Mouse (Mus musculus): ENCODE measurements at regions not wholly inside any gene's neighbourhood (a gene's known extent, or its start where the extent isn't known, plus 50 kb on each side); places are given as distances from the start of the nearest gene placed in this dataset.
A peak's percentile ranks its signal among the peaks of the same experiment; 100 is the strongest.

DNA sequence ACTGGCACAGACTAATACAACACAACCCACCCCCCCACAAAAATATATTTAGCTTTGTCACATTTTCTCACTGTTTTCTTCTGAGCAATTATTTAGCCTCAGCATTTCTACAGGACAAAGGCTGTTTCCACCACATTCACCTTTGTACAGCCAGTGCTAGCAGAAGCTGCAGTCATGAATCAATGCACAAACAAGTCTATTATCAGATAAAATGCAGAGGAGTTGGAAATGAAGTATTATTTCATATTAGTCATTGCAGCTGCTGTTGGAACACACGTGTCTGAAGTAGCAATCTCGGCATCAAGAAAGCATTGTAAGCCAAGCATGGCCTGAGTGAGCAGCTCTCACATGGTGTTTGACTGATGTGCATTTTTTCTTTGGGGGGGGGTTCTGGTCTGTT lies 212.9 kb downstream of the Emp1 start:
- ATAC-seq = no peak
- H3K4me3 ChIP-seq (replicated peaks; ENCODE audit: low read length) = no peak overlapping the region
- H3K9ac ChIP-seq (replicated peaks; ENCODE audit: low read depth, low read length) = no peak overlapping the region
- H3K9me3 ChIP-seq (ENCODE audit: control insufficient read depth, low read length) = no peaks in the 10 kb centered on the region
- H3K4me2 ChIP-seq (ENCODE audit: low read length) = no peak overlapping the region
- H3K4me1 ChIP-seq (replicated peaks; ENCODE audit: control insufficient read depth, insufficient read depth, low read length) = no peaks in the 10 kb centered on the region; the same call in 1 of the 2 replicates
- H3K27me3 ChIP-seq (replicated peaks; ENCODE audit: control insufficient read depth, insufficient read depth, low read length) = no peaks in the 10 kb centered on the region
- no peak overlapping the region for H3K27ac ChIP-seq (ENCODE audit: low read length)
- WGBS = 82% methylated on average over 2 of the region's 2 CpGs
- no peaks in the 10 kb centered on the region for H3K36me3 ChIP-seq (ENCODE audit: control insufficient read depth, insufficient read depth)

GRCm38 (mm10) chr6:135578728-135579127 lies 216.4 kb downstream of the Emp1 start:
- no peak for ATAC-seq
- Histone ChIP-seq H3K4me2 (ENCODE audit: low read length) (no peak overlapping the region), H3K27ac (ENCODE audit: low read length) (no peak overlapping the region), H3K4me1 (replicated peaks; ENCODE audit: control insufficient read depth, insufficient read depth, low read length) (no peaks in the 10 kb centered on the region; the same call in 1 of the 2 replicates), H3K36me3 (ENCODE audit: control insufficient read depth, insufficient read depth) (no peaks in the 10 kb centered on the region), H3K9ac (replicated peaks; ENCODE audit: low read depth, low read length) (no peak overlapping the region), H3K9me3 (ENCODE audit: control insufficient read depth, low read length) (no peaks in the 10 kb centered on the region), H3K27me3 (replicated peaks; ENCODE audit: control insufficient read depth, insufficient read depth, low read length) (no peaks in the 10 kb centered on the region), H3K4me3 (replicated peaks; ENCODE audit: low read length) (no peak overlapping the region)
- WGBS = 55% methylated on average over 8 of the region's 8 CpGs

DNA sequence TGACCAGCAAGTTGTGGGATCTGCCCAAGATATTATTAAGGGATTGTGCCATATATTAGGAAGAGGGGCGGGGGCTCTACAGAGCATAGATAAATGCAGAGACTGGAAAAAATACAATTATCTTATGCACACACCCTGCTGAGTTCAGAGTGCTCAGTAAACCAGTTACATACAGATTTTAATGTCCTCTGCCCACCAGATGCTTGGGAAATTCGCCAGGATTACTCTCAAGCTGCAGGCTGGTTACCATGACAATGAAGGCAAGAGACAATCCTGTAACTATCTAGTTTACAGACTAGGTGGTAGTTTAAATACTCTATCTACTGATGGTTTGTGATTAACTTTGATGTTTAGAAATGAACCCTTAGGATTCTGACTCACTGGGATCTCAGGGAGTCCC lies 220.2 kb downstream of the Emp1 start:
- no peaks in the 10 kb centered on the region for H3K27me3 ChIP-seq (replicated peaks; ENCODE audit: control insufficient read depth, insufficient read depth, low read length)
- H3K36me3 ChIP-seq (ENCODE audit: control insufficient read depth, insufficient read depth) = no peaks in the 10 kb centered on the region
- no peak overlapping the region for H3K27ac ChIP-seq (ENCODE audit: low read length)
- H3K4me3 ChIP-seq (replicated peaks; ENCODE audit: low read length) = no peak overlapping the region
- no peak overlapping the region for H3K9ac ChIP-seq (replicated peaks; ENCODE audit: low read depth, low read length)
- ATAC-seq = peak; percentile 26; the same call in 1 of the 2 replicates
- no peaks in the 10 kb centered on the region for H3K9me3 ChIP-seq (ENCODE audit: control insufficient read depth, low read length)
- H3K4me2 ChIP-seq (ENCODE audit: low read length) = no peak overlapping the region
- 45% methylated on average over 2 of the region's 2 CpGs for WGBS
- H3K4me1 ChIP-seq (replicated peaks; ENCODE audit: control insufficient read depth, insufficient read depth, low read length) = no peaks in the 10 kb centered on the region; the same call in 1 of the 2 replicates

- no peaks in the 10 kb centered on the region for H3K4me1 ChIP-seq (replicated peaks; ENCODE audit: control insufficient read depth, insufficient read depth, low read length)
- H3K27ac ChIP-seq (ENCODE audit: low read length) = no peak overlapping the region
- no peak for ATAC-seq
- no peaks in the 10 kb centered on the region for H3K9me3 ChIP-seq (ENCODE audit: control insufficient read depth, low read length)
- no peaks in the 10 kb centered on the region for H3K27me3 ChIP-seq (replicated peaks; ENCODE audit: control insufficient read depth, insufficient read depth, low read length)
- 94% methylated on average over 2 of the region's 2 CpGs for whole genome bisulfite sequencing
- H3K9ac ChIP-seq (replicated peaks; ENCODE audit: low read depth, low read length) = no peak overlapping the region
- H3K36me3 ChIP-seq (ENCODE audit: control insufficient read depth, insufficient read depth) = no peaks in the 10 kb centered on the region
- H3K4me2 ChIP-seq (ENCODE audit: low read length) = no peak overlapping the region
- H3K4me3 ChIP-seq (replicated peaks; ENCODE audit: low read length) = no peak overlapping the region
Observed at GRCm38 (mm10) chr6:135584782-135585181, 222.4 kb downstream of the Emp1 start.

DNA sequence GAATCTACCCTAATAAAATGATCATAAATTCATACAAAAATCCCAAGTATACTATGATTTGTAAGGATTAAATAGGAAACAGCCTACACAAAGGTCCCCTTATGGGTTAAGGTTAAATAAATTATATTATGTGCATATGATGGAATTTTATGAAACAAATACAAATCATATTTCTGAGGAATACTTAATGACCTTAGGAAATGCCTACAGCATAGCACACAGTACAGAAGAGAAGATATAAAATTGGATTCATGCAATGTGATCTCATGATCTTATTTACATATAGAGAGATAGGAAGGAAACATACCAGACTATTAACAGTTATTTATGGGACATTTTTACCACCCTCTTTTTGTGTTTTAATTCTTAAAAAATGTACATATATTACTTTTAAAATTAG lies 227.7 kb downstream of the Emp1 start:
- no peak for ATAC-seq
- no peaks in the 10 kb centered on the region for H3K27me3 ChIP-seq (replicated peaks; ENCODE audit: control insufficient read depth, insufficient read depth, low read length)
- H3K36me3 ChIP-seq (ENCODE audit: control insufficient read depth, insufficient read depth) = no peaks in the 10 kb centered on the region
- no peaks in the 10 kb centered on the region for H3K9me3 ChIP-seq (ENCODE audit: control insufficient read depth, low read length)
- no peak overlapping the region for H3K9ac ChIP-seq (replicated peaks; ENCODE audit: low read depth, low read length)
- no peak overlapping the region for H3K27ac ChIP-seq (ENCODE audit: low read length)
- no peaks in the 10 kb centered on the region for H3K4me1 ChIP-seq (replicated peaks; ENCODE audit: control insufficient read depth, insufficient read depth, low read length)
- H3K4me3 ChIP-seq (replicated peaks; ENCODE audit: low read length) = no peak overlapping the region
- no peak overlapping the region for H3K4me2 ChIP-seq (ENCODE audit: low read length)

- no peak overlapping the region for H3K9ac ChIP-seq (replicated peaks; ENCODE audit: low read depth, low read length)
- H3K4me1 ChIP-seq (replicated peaks; ENCODE audit: control insufficient read depth, insufficient read depth, low read length) = no peaks in the 10 kb centered on the region
- H3K4me2 ChIP-seq (ENCODE audit: low read length) = no peak overlapping the region
- H3K27ac ChIP-seq (ENCODE audit: low read length) = no peak overlapping the region
- no peaks in the 10 kb centered on the region for H3K27me3 ChIP-seq (replicated peaks; ENCODE audit: control insufficient read depth, insufficient read depth, low read length)
- H3K36me3 ChIP-seq (ENCODE audit: control insufficient read depth, insufficient read depth) = no peaks in the 10 kb centered on the region
- WGBS = 90% methylated on average over 9 of the region's 9 CpGs
- no peaks in the 10 kb centered on the region for H3K9me3 ChIP-seq (ENCODE audit: control insufficient read depth, low read length)
- no peak overlapping the region for H3K4me3 ChIP-seq (replicated peaks; ENCODE audit: low read length)
- no peak for ATAC-seq
Observed at GRCm38 (mm10) chr6:135591085-135591484, 228.7 kb downstream of the Emp1 start.

DNA sequence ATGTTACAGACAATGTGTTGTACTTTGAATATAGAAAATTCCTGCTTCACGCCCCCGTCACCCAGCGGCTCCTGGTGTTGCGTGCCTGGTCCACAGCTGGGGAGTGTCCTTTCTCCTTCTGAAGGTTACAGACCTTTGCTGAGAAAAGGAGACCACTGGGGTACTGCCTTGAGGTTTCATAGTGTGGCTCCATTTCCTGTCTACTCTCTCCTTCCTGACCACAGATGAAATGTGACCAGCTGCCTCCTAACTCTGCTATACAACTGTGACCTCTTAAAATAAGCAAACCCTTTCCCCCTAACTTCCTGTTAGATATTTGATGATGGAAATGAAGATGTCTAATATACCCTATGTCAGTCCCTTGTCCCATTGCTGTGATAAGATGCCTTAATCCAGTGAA lies 234.0 kb downstream of the Emp1 start:
- Histone ChIP-seq H3K36me3 (ENCODE audit: control insufficient read depth, insufficient read depth) (no peaks in the 10 kb centered on the region), H3K9ac (replicated peaks; ENCODE audit: low read depth, low read length) (no peak overlapping the region), H3K4me1 (replicated peaks; ENCODE audit: control insufficient read depth, insufficient read depth, low read length) (no peaks in the 10 kb centered on the region), H3K27me3 (replicated peaks; ENCODE audit: control insufficient read depth, insufficient read depth, low read length) (no peaks in the 10 kb centered on the region), H3K9me3 (ENCODE audit: control insufficient read depth, low read length) (no peaks in the 10 kb centered on the region), H3K4me2 (ENCODE audit: low read length) (no peak overlapping the region), H3K27ac (ENCODE audit: low read length) (no peak overlapping the region), H3K4me3 (replicated peaks; ENCODE audit: low read length) (no peak overlapping the region)
- 95% methylated on average over 4 of the region's 4 CpGs for WGBS
- no peak for ATAC-seq

DNA sequence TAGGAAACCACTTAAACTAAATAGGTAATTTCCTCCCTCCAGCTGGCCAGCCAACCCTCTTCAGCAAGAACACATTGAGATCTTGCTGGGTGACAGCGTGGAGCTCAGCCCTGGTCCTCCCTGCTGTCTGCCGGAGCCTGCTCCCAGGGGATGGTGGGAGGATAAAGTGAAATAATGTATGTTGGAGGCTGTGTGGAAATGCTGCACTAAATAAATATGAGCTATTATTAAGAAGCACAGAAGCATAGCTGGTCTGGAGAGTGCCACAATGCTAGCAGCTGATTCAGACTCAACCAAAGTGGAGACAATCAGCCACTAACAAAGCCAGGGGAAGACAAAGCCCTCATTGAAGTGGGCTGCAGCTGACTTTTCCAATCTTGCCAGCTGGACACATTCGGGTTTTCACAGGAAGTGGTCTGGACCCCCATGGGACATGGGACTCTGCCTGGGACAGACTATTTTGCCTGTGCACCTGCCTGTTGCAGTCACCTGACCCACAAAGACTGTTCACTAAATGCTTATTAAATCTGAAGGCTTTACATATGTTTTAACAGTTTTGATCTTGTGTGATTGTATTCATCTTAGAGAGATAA lies 248.3 kb downstream of the Emp1 start:
- Histone ChIP-seq H3K9ac (replicated peaks; ENCODE audit: low read depth, low read length) (no peak overlapping the region), H3K4me1 (replicated peaks; ENCODE audit: control insufficient read depth, insufficient read depth, low read length) (no peaks in the 10 kb centered on the region), H3K4me3 (replicated peaks; ENCODE audit: low read length) (no peak overlapping the region), H3K4me2 (ENCODE audit: low read length) (no peak overlapping the region), H3K9me3 (ENCODE audit: control insufficient read depth, low read length) (no peaks in the 10 kb centered on the region), H3K27ac (ENCODE audit: low read length) (no peak overlapping the region), H3K36me3 (ENCODE audit: control insufficient read depth, insufficient read depth) (no peaks in the 10 kb centered on the region), H3K27me3 (replicated peaks; ENCODE audit: control insufficient read depth, insufficient read depth, low read length) (no peaks in the 10 kb centered on the region)
- WGBS = 35% methylated on average over 3 of the region's 3 CpGs
- ATAC-seq = no peak

DNA sequence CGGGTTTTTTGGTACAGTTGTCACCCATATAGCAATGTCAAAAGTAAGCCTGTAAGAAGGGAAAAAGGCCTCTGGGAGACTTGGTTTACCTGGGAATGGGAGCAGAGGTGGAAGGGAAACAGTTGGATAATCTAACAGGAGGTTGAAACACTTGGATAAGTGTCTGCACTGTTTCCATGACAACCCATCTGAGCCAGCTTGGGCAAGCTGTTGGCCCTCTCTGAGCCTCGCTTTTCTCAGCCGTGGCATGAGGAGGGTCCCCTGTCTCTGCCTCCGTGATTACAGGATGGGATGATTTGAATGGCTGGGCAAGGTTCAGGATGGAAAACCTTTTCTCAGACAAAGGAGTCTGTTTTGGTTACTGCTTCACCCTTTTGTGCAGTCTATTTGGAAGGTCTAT lies 265.6 kb downstream of the Emp1 start:
- WGBS = 17% methylated on average over 4 of the region's 4 CpGs
- H3K27me3 ChIP-seq (replicated peaks; ENCODE audit: control insufficient read depth, insufficient read depth, low read length) = no peaks in the 10 kb centered on the region

DNA sequence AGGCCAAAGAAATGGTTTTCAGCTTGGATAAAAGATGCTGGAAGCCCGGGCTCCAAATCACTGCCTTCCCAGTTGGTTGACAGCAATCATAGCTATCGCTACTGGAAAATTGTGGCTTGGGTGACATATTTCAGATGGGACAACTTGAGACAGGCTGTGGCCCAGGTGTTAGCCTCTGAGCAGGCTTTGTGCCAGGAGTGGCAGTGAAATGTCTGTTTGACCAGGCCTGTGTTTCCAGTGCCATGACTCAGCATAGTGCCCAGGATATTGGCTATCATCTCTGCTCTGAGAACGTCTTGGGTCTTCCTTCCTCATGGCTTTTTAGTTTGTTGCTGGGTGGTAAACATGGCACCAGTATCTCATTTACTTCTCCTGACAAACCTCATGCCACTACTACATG lies 266.9 kb downstream of the Emp1 start:
- Histone ChIP-seq H3K27me3 (replicated peaks; ENCODE audit: control insufficient read depth, insufficient read depth, low read length) (no peaks in the 10 kb centered on the region), H3K9me3 (ENCODE audit: control insufficient read depth, low read length) (peaks cover 4% of the 10 kb centered on the region; the same call in 1 of the 2 replicates), H3K4me1 (replicated peaks; ENCODE audit: control insufficient read depth, insufficient read depth, low read length) (peaks cover 16% of the 10 kb centered on the region), H3K9ac (replicated peaks; ENCODE audit: low read depth, low read length) (no peak overlapping the region), H3K36me3 (ENCODE audit: control insufficient read depth, insufficient read depth) (no peaks in the 10 kb centered on the region), H3K27ac (ENCODE audit: low read length) (no peak overlapping the region), H3K4me2 (ENCODE audit: low read length) (no peak overlapping the region), H3K4me3 (replicated peaks; ENCODE audit: low read length) (no peak overlapping the region)
- no peak for ATAC-seq
- 35% methylated on average over 3 of the region's 3 CpGs for WGBS

More for the DNA sequence above, 265.6 kb downstream of the Emp1 start:
- peaks cover 16% of the 10 kb centered on the region for H3K4me1 ChIP-seq (replicated peaks; ENCODE audit: control insufficient read depth, insufficient read depth, low read length)
- H3K36me3 ChIP-seq (ENCODE audit: control insufficient read depth, insufficient read depth) = no peaks in the 10 kb centered on the region
- peak; percentile 90 for ATAC-seq
- no peak overlapping the region for H3K4me3 ChIP-seq (replicated peaks; ENCODE audit: low read length)
- peak overlapping the region; percentile 66 for H3K27ac ChIP-seq (ENCODE audit: low read length)
- H3K9ac ChIP-seq (replicated peaks; ENCODE audit: low read depth, low read length) = 0 out of 2 replicates have a peak overlapping the region, but pooled peaks have one; percentile 25
- peaks cover 4% of the 10 kb centered on the region; the same call in 1 of the 2 replicates for H3K9me3 ChIP-seq (ENCODE audit: control insufficient read depth, low read length)
- H3K4me2 ChIP-seq (ENCODE audit: low read length) = no peak overlapping the region

Data from forebrain, embryonic 16.5 days (tissue).